Mouse (Mus musculus) cortical plate, adult 2 months (tissue): ENCODE measurements around the gene Kirrel3.

Experiments used
- CTCF ChIP-seq: fragments of 200-500 bp; IDR thresholded peaks from 2 replicates; pipeline ENCODE4 v1.5.1; 2011; ENCODE audit warnings: mild to moderate bottlenecking, control low read depth, low read length; ENCODE audit not compliant: insufficient read depth; ENCODE audit errors: extremely low read depth
- POLR2A ChIP-seq: fragments of 200-500 bp; IDR thresholded peaks from 2 replicates; pipeline ENCODE4 v1.6.1; 2011; ENCODE audit warnings: mild to moderate bottlenecking, low read length, control low read depth; ENCODE audit not compliant: insufficient read depth; ENCODE audit errors: extremely low read depth

GRCm38 (mm10) chr9:34995078-34995477 is 509.4 kb downstream of the Kirrel3 start:
- TF ChIP-seq CTCF (no peak), POLR2A (no peak)
